Mouse (Mus musculus) hindbrain, embryonic 13.5 days (tissue): Measurements from ENCODE around the gene Celf2. TPM values are rescaled to one million over a fixed set of nuclear protein-coding genes. Genes with fewer than 3 reads are reported as not detected.
A peak's percentile ranks its signal among the peaks of the same experiment; 100 is the strongest.

Experiments
- ATAC-seq: fragments of 200-750 bp; cut with Nextera tagmentation; 2 replicates; pipeline ENCODE4 v1.8.0; 2017; ENCODE audit warnings: moderate TSS enrichment; ENCODE audit not compliant: low FRiP score
- H3K27ac ChIP-seq: fragments of 300-500 bp; sonication (generic); 2 replicates; pipeline ENCODE4 v1.5.1; 2015; ENCODE audit warnings: inconsistent platforms, mild to moderate bottlenecking, moderate library complexity
- H3K27me3 ChIP-seq: fragments of 300-500 bp; sonication (generic); 2 replicates; pipeline ENCODE4 v1.6.1; 2015; ENCODE audit warnings: mild to moderate bottlenecking, inconsistent platforms
- H3K36me3 ChIP-seq: fragments of 300-500 bp; sonication (generic); 2 replicates; pipeline ENCODE4 v1.6.1; 2015; ENCODE audit warnings: mild to moderate bottlenecking, inconsistent platforms
- H3K4me1 ChIP-seq: fragments of 300-500 bp; sonication (generic); replicated peaks from 2 replicates; pipeline ENCODE4 v1.6.1; 2015; ENCODE audit warnings: inconsistent platforms
- H3K4me2 ChIP-seq: fragments of 300-500 bp; sonication (generic); 2 replicates; pipeline ENCODE4 v1.6.1; 2015; ENCODE audit warnings: inconsistent platforms, mild to moderate bottlenecking, moderate library complexity
- H3K4me3 ChIP-seq: fragments of 300-500 bp; sonication (generic); 2 replicates; pipeline ENCODE4 v1.5.1; 2015; ENCODE audit warnings: mild to moderate bottlenecking, inconsistent platforms
- H3K9ac ChIP-seq: fragments of 300-500 bp; sonication (generic); 2 replicates; pipeline ENCODE4 v1.6.1; 2015; ENCODE audit warnings: mild to moderate bottlenecking, inconsistent platforms
- H3K9me3 ChIP-seq: fragments of 300-500 bp; sonication (generic); 2 replicates; pipeline ENCODE4 v1.6.1; 2016; ENCODE audit warnings: inconsistent platforms
- WGBS: fragments of 180-500 bp; shearing (Covaris S2); methylation state at CpG from one replicate; pipeline ENCODE4 v1.1.7; 2015; 5-methylcytosine and 5-hydroxymethylcytosine counted together
- polyA plus RNA-seq: library from polyadenylated mRNA; unstranded; fragments of >200 nt; fragmentation: Nextera tagmentation; extraction: Ambion mirVana; gene quantifications from 2 replicates; pipeline ENCODE4 v1.2.1, GENCODE M21; 2015

Gene Celf2
- polyA plus RNA-seq, 1 experiment from 2014 or later, result 164 TPM

- peaks cover 6% of the 10 kb centered on the region; the same call in 1 of the 2 replicates for H3K4me1 ChIP-seq
- no peak overlapping the region for H3K4me2 ChIP-seq
- WGBS, result 87% methylated on average over 6 of the region's 6 CpGs
- H3K9me3 ChIP-seq, result no peaks in the 10 kb centered on the region
- no peaks in the 10 kb centered on the region for H3K36me3 ChIP-seq
- H3K27ac ChIP-seq, result no peak overlapping the region
- no peak overlapping the region for H3K9ac ChIP-seq
- ATAC-seq, result no peak
- no peak overlapping the region for H3K4me3 ChIP-seq
- no peaks in the 10 kb centered on the region for H3K27me3 ChIP-seq
Observed at GRCm38 (mm10) chr2:7017384-7018113, 491.8 kb downstream of the Celf2 start.

GRCm38 (mm10) chr2:7013126-7013525, 496.2 kb downstream of the Celf2 start:
- ATAC-seq, result no peak
- Histone ChIP-seq H3K27me3 (no peaks in the 10 kb centered on the region), H3K27ac (no peak overlapping the region), H3K9ac (no peak overlapping the region), H3K9me3 (no peaks in the 10 kb centered on the region), H3K36me3 (no peaks in the 10 kb centered on the region), H3K4me2 (no peak overlapping the region), H3K4me3 (no peak overlapping the region), H3K4me1 (no peaks in the 10 kb centered on the region)
- WGBS, result 83% methylated on average over 5 of the region's 5 CpGs

- Histone ChIP-seq H3K4me1 (peaks cover 3% of the 10 kb centered on the region), H3K9me3 (no peaks in the 10 kb centered on the region), H3K36me3 (no peaks in the 10 kb centered on the region), H3K4me2 (no peak overlapping the region), H3K27me3 (no peaks in the 10 kb centered on the region), H3K27ac (no peak overlapping the region), H3K4me3 (no peak overlapping the region), H3K9ac (no peak overlapping the region)
- ATAC-seq, result no peak
- 94% methylated on average over 3 of the region's 3 CpGs for WGBS
Observed at GRCm38 (mm10) chr2:7006816-7007215, 502.5 kb downstream of the Celf2 start.

- H3K27me3 ChIP-seq, result no peaks in the 10 kb centered on the region
- WGBS, result 29% methylated on average over 2 of the region's 2 CpGs
- no peak for ATAC-seq
- H3K4me3 ChIP-seq, result no peak overlapping the region
- H3K9ac ChIP-seq, result peak overlapping the region; percentile 46; the same call in 1 of the 2 replicates
- no peaks in the 10 kb centered on the region for H3K36me3 ChIP-seq
- no peaks in the 10 kb centered on the region for H3K9me3 ChIP-seq
- no peak overlapping the region for H3K27ac ChIP-seq
- H3K4me2 ChIP-seq, result no peak overlapping the region
- H3K4me1 ChIP-seq, result peaks cover 4% of the 10 kb centered on the region
Observed at GRCm38 (mm10) chr2:7001967-7002366, 507.4 kb downstream of the Celf2 start.

- Histone ChIP-seq H3K36me3 (no peaks in the 10 kb centered on the region), H3K9me3 (no peaks in the 10 kb centered on the region), H3K9ac (no peak overlapping the region), H3K4me1 (no peaks in the 10 kb centered on the region), H3K27ac (no peak overlapping the region), H3K27me3 (no peaks in the 10 kb centered on the region), H3K4me2 (no peak overlapping the region), H3K4me3 (no peak overlapping the region)
- 70% methylated on average over 5 of the region's 5 CpGs for WGBS
- ATAC-seq, result no peak
Observed at GRCm38 (mm10) chr2:6991010-6991421, 518.3 kb downstream of the Celf2 start.

GRCm38 (mm10) chr2:6985706-6986105, 523.7 kb downstream of the Celf2 start:
- no peak overlapping the region for H3K4me3 ChIP-seq
- H3K27me3 ChIP-seq, result no peaks in the 10 kb centered on the region
- no peak overlapping the region for H3K9ac ChIP-seq
- no peaks in the 10 kb centered on the region for H3K9me3 ChIP-seq
- no peak overlapping the region for H3K27ac ChIP-seq
- ATAC-seq, result no peak
- no peaks in the 10 kb centered on the region for H3K36me3 ChIP-seq
- no peak overlapping the region for H3K4me2 ChIP-seq
- WGBS, result 35% methylated on average over 4 of the region's 4 CpGs
- no peaks in the 10 kb centered on the region for H3K4me1 ChIP-seq

GRCm38 (mm10) chr2:6983902-6984301, 525.5 kb downstream of the Celf2 start:
- ATAC-seq, result no peak

GRCm38 (mm10) chr2:6976300-6976699, 533.1 kb downstream of the Celf2 start:
- WGBS, result 100% methylated on average over 2 of the region's 2 CpGs
- no peaks in the 10 kb centered on the region for H3K9me3 ChIP-seq
- H3K27me3 ChIP-seq, result no peaks in the 10 kb centered on the region
- no peak overlapping the region for H3K4me2 ChIP-seq
- ATAC-seq, result no peak
- no peak overlapping the region for H3K9ac ChIP-seq
- H3K4me3 ChIP-seq, result no peak overlapping the region
- no peaks in the 10 kb centered on the region for H3K36me3 ChIP-seq
- no peak overlapping the region for H3K27ac ChIP-seq
- H3K4me1 ChIP-seq, result no peaks in the 10 kb centered on the region

More at GRCm38 (mm10) chr2:6983902-6984301, 525.5 kb downstream of the Celf2 start:
- H3K36me3 ChIP-seq, result no peaks in the 10 kb centered on the region
- H3K4me3 ChIP-seq, result no peak overlapping the region
- H3K27me3 ChIP-seq, result no peaks in the 10 kb centered on the region
- no peak overlapping the region for H3K27ac ChIP-seq
- no peak overlapping the region for H3K9ac ChIP-seq
- 54% methylated on average over 6 of the region's 6 CpGs for WGBS
- no peaks in the 10 kb centered on the region for H3K9me3 ChIP-seq
- no peak overlapping the region for H3K4me2 ChIP-seq
- H3K4me1 ChIP-seq, result no peaks in the 10 kb centered on the region

GRCm38 (mm10) chr2:6969228-6969627, 540.1 kb downstream of the Celf2 start:
- 79% methylated on average over 6 of the region's 6 CpGs for WGBS

GRCm38 (mm10) chr2:6965243-6965642, 544.1 kb downstream of the Celf2 start:
- H3K9ac ChIP-seq, result no peak overlapping the region
- H3K9me3 ChIP-seq, result no peaks in the 10 kb centered on the region
- H3K27ac ChIP-seq, result no peak overlapping the region
- no peaks in the 10 kb centered on the region; the same call in 1 of the 2 replicates for H3K4me1 ChIP-seq
- no peaks in the 10 kb centered on the region for H3K36me3 ChIP-seq
- no peak overlapping the region for H3K4me2 ChIP-seq
- no peak overlapping the region for H3K4me3 ChIP-seq
- ATAC-seq, result no peak
- no peaks in the 10 kb centered on the region for H3K27me3 ChIP-seq

More at GRCm38 (mm10) chr2:6969228-6969627, 540.1 kb downstream of the Celf2 start:
- Histone ChIP-seq H3K4me3 (no peak overlapping the region), H3K9ac (no peak overlapping the region), H3K4me2 (no peak overlapping the region), H3K27ac (no peak overlapping the region), H3K9me3 (no peaks in the 10 kb centered on the region), H3K27me3 (no peaks in the 10 kb centered on the region), H3K36me3 (no peaks in the 10 kb centered on the region), H3K4me1 (no peaks in the 10 kb centered on the region; the same call in 1 of the 2 replicates)
- no peak for ATAC-seq

- Histone ChIP-seq H3K9ac (no peak overlapping the region), H3K27ac (no peak overlapping the region), H3K4me1 (no peaks in the 10 kb centered on the region), H3K36me3 (no peaks in the 10 kb centered on the region), H3K27me3 (no peaks in the 10 kb centered on the region), H3K4me3 (no peak overlapping the region), H3K4me2 (no peak overlapping the region), H3K9me3 (no peaks in the 10 kb centered on the region)
- WGBS, result 77% methylated on average over 4 of the region's 4 CpGs
- ATAC-seq, result no peak
Observed at GRCm38 (mm10) chr2:6950702-6951101, 558.7 kb downstream of the Celf2 start.

GRCm38 (mm10) chr2:6945638-6946415, 563.5 kb downstream of the Celf2 start:
- Histone ChIP-seq H3K27ac (no peak overlapping the region), H3K4me2 (no peak overlapping the region), H3K36me3 (no peaks in the 10 kb centered on the region), H3K4me3 (no peak overlapping the region), H3K27me3 (no peaks in the 10 kb centered on the region), H3K9ac (no peak overlapping the region), H3K9me3 (no peaks in the 10 kb centered on the region), H3K4me1 (peaks cover 18% of the 10 kb centered on the region)
- WGBS, result 81% methylated on average over 9 of the region's 9 CpGs
- ATAC-seq, result no peak
